Mouse (Mus musculus): ENCODE data around the gene Nup85.

- no peak for TF ChIP-seq CTCF (conservative IDR thresholded peaks at IDR 0.05; ENCODE audit: low read length)
- no peak for TF ChIP-seq NANOG (IDR thresholded peaks at IDR 0.05; ENCODE audit: borderline replicate concordance, low read length)
These were observed 828 bp upstream of the Nup85 start for GRCm38 (mm10) chr11:115563406-115563805.
